Mouse (Mus musculus) megakaryocyte, embryonic 14.5 days (primary cell): ENCODE results near the gene Aym1.

Experiments
- FLI1 ChIP-seq: IDR thresholded peaks from 2 replicates; pipeline ENCODE4 v1.6.1; 2012; ENCODE audit warnings: low read length, inconsistent platforms, mixed read lengths
- GATA1 ChIP-seq: IDR thresholded peaks from 3 replicates; pipeline ENCODE4 v1.6.1; 2012; ENCODE audit warnings: mixed read lengths, low read length, inconsistent platforms, borderline replicate concordance

- TF ChIP-seq FLI1 (no peak), GATA1 (no peak)
These were observed 562 bp downstream of the Aym1 start for GRCm38 (mm10) chr5:113357656-113358055.
